Mouse (Mus musculus) ES-E14 (cell line): ENCODE measurements at regions not wholly inside any gene's neighbourhood (a gene's known extent, or its start where the extent isn't known, plus 50 kb on each side); places are given as distances from the start of the nearest gene placed in this dataset.

Source experiments
- DNase-seq: peaks from one replicate; pipeline ENCODE4 v3.0.0-alpha.2; 2013; ENCODE audit warnings: low read depth, low spot score
- H3K27ac ChIP-seq: 2 replicates; pipeline ENCODE4 v1.5.1; 2012; ENCODE audit warnings: low read depth, mild to moderate bottlenecking, low read length, moderate library complexity, mixed read lengths; ENCODE audit not compliant: poor library complexity, insufficient read depth, severe bottlenecking
- H3K36me3 ChIP-seq: 2 replicates; pipeline ENCODE4 v1.6.1; 2012; ENCODE audit warnings: mild to moderate bottlenecking, low read length, moderate library complexity, mixed read lengths; ENCODE audit not compliant: control insufficient read depth, poor library complexity, insufficient read depth, severe bottlenecking
- H3K4me1 ChIP-seq, 2 experiments: fragments of 150-350 bp in 1 of 2; sonication (generic) in 1 of 2; 2 replicates each; pipeline ENCODE4 v1.6.1; 2012; ENCODE audit warnings: low read length in 2 of 2, mild to moderate bottlenecking in 1 of 2, mixed read lengths in 1 of 2; ENCODE audit not compliant: control insufficient read depth in 2 of 2, insufficient read depth in 2 of 2, poor library complexity in 1 of 2
- H3K4me3 ChIP-seq, 2 experiments: fragments of 150-350 bp in 1 of 2; sonication (generic) in 1 of 2; 2 replicates each; pipeline ENCODE4 v1.5.1; 2012; ENCODE audit warnings: low read length in 2 of 2, low read depth in 1 of 2, mild to moderate bottlenecking in 1 of 2, mixed read lengths in 1 of 2; ENCODE audit not compliant: insufficient read depth in 1 of 2, poor library complexity in 1 of 2, severe bottlenecking in 1 of 2
- H3K9ac ChIP-seq: 2 replicates; pipeline ENCODE4 v1.6.1; 2012; ENCODE audit warnings: low read depth, mild to moderate bottlenecking, low read length, mixed read lengths; ENCODE audit not compliant: poor library complexity, insufficient read depth, severe bottlenecking
- H3K9me3 ChIP-seq: fragments of 150-350 bp; sonication (generic); 2 replicates; pipeline ENCODE4 v1.6.1; 2012; ENCODE audit warnings: low read depth, mild to moderate bottlenecking, low read length; ENCODE audit not compliant: control insufficient read depth, insufficient read depth
- CHD2 ChIP-seq: IDR thresholded peaks from 2 replicates; pipeline ENCODE4 v1.6.1; 2014; ENCODE audit warnings: mild to moderate bottlenecking, low read depth, low read length, inconsistent platforms
- HCFC1 ChIP-seq: IDR thresholded peaks from 2 replicates; pipeline ENCODE4 v1.6.1; 2012; ENCODE audit warnings: low read length, inconsistent platforms, borderline replicate concordance; ENCODE audit not compliant: insufficient read depth
- MAFK ChIP-seq: IDR thresholded peaks from 2 replicates; pipeline ENCODE4 v1.6.1; 2014; ENCODE audit warnings: mild to moderate bottlenecking, low read depth, low read length, inconsistent platforms; ENCODE audit not compliant: insufficient read depth
- ZC3H11A ChIP-seq: IDR thresholded peaks from 2 replicates; pipeline ENCODE4 v1.6.1; 2012; ENCODE audit warnings: low read depth, mild to moderate bottlenecking, inconsistent platforms, low read length, borderline replicate concordance
- ZNF384 ChIP-seq: IDR thresholded peaks from 2 replicates; pipeline ENCODE4 v1.6.1; 2012; ENCODE audit warnings: low read depth, low read length, inconsistent platforms
- in situ Hi-C, 2 experiments: fragments of 600-800 bp; cut with MboI; formaldehyde crosslinking; loops; one replicate each; pipeline ENCODE4 v1.15.1; 2025; ENCODE audit warnings: low sequenced_read_pairs in 2 of 2, inconsistent platforms in 1 of 2; ENCODE audit not compliant: unreplicated experiment in 2 of 2

DNA sequence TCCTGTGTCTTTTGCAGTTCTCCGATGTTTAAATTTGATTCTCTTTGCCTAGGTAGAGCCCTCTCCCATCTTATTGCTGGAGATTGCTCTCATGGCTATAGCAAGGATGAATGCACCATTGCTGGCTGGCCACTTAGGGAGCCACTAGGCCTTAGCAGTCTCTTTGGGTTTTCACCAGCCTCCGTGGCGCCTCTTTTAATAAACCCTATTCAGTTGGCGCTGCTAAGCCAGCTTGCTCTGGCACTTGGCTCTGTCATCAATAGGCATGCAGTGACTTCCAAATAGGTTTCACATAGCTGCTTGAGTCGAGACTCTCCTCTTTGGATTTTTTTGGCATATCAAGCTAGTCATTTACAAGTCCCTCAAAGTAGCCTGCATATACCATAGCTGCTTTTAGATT, 178.1 kb upstream of the Tnc start:
- in situ Hi-C loops, result no loop called here
- no peak for DNase-seq
- H3K36me3 ChIP-seq, result no peaks in the 10 kb centered on the region
- TF ChIP-seq ZC3H11A, result no peak
- TF ChIP-seq MAFK, result no peak
- no peak for TF ChIP-seq ZNF384
- no peak for TF ChIP-seq HCFC1
- TF ChIP-seq CHD2, result no peak
- H3K4me1 ChIP-seq, result no peaks in the 10 kb centered on the region
- H3K4me3 ChIP-seq, result no peak overlapping the region
- H3K9ac ChIP-seq, result no peak overlapping the region
- H3K27ac ChIP-seq, result no peak overlapping the region
- no peaks in the 10 kb centered on the region for H3K9me3 ChIP-seq

DNA sequence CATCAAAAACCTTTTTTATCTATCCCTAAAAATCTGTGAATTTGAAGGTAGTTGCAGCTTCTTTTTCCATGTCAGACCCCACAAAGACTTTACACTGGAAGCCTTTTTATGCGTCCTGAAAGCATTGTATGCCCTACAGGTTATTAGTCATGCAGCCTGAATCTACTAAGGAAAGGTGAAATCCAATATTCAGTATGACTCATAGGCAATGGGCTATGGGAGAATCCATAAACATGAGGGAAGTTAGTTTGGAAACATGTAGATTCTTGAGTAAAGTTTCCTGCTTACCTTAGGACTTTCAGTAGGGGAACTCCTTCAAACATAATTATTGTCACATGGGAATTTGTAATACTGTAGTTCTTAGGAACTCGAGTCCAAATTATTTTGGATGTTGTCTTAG, 173.0 kb upstream of the Tnc start:
- Histone ChIP-seq H3K4me3 (no peak overlapping the region), H3K36me3 (no peaks in the 10 kb centered on the region), H3K27ac (no peak overlapping the region), H3K9ac (no peak overlapping the region), H3K4me1 (no peaks in the 10 kb centered on the region), H3K9me3 (no peaks in the 10 kb centered on the region)
- TF ChIP-seq MAFK (no peak), ZC3H11A (no peak), ZNF384 (no peak), HCFC1 (no peak), CHD2 (no peak)
- in situ Hi-C loops, result no loop called here
- no peak for DNase-seq

DNA sequence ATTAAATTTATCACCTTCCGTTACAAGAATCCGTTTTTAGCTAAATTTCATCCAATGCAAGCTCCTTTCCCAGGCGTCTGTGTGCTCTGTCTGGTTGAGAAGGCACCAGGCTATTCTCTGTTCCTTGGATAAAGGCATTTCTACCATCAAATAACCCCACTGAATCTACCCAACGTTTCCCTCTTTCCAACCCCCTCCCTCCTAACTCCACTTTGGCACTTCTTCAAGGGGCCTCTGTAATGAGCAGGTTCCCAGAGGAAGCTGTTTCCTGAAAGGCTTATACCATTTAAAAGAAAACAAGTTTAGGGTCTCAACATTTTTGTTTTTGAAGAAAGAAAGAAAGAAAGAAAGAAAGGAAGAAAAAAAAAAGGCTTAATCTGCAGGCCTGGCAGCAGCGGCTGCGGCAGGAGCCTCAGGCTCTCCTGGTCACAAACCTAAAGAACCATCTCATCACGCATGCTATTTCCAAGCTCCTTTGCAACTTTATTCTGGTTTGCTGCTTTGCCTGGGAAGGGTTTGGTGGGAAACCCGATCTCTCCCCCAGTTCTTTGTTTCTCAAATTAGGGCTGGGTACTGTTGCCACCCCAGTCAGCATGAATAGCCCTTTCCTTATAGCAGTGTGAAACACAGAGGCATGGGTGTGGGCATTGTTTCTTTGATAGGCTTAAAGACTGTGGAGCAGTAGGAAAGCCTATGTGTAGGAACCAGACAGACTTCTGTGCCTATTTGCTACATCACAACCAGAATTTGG, 160.5 kb upstream of the Tnc start:
- in situ Hi-C loops, result no loop called here
- Histone ChIP-seq H3K9ac (no peak overlapping the region), H3K27ac (no peak overlapping the region), H3K9me3 (no peaks in the 10 kb centered on the region), H3K4me1 (no peaks in the 10 kb centered on the region), H3K36me3 (no peaks in the 10 kb centered on the region), H3K4me3 (no peak overlapping the region)
- peak; percentile 17 for DNase-seq
- no peak for TF ChIP-seq CHD2
- no peak for TF ChIP-seq MAFK
- TF ChIP-seq HCFC1, result no peak
- TF ChIP-seq ZC3H11A, result no peak
- no peak for TF ChIP-seq ZNF384

DNA sequence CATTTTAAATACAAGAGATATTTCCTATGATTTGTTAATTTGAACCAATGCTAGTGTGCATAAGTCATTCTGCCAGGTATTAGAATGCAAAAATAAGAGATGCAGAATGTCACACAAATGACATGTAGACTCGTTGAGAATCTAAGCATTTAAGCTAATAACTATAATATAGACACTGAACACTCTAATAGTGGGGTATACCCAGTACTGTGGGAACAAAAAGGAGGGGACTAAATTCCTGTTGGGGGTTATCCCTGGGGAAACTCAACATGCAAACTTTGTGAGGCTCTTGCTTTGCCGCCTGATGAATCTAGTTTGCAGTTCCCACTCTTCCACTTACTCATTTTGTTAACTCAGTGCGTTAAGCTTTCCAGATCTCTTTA, 154.0 kb upstream of the Tnc start:
- Histone ChIP-seq H3K9ac (no peak overlapping the region), H3K27ac (no peak overlapping the region), H3K4me3 (no peak overlapping the region), H3K4me1 (no peaks in the 10 kb centered on the region), H3K36me3 (no peaks in the 10 kb centered on the region), H3K9me3 (no peaks in the 10 kb centered on the region)
- in situ Hi-C loops, result no loop called here
- TF ChIP-seq ZC3H11A (no peak), ZNF384 (no peak), CHD2 (no peak), HCFC1 (no peak), MAFK (no peak)
- no peak for DNase-seq
